Mouse (Mus musculus): ENCODE data around the gene H2afy.
A peak's percentile ranks its signal among the peaks of the same experiment; 100 is the strongest.

Gene H2afy

DNA sequence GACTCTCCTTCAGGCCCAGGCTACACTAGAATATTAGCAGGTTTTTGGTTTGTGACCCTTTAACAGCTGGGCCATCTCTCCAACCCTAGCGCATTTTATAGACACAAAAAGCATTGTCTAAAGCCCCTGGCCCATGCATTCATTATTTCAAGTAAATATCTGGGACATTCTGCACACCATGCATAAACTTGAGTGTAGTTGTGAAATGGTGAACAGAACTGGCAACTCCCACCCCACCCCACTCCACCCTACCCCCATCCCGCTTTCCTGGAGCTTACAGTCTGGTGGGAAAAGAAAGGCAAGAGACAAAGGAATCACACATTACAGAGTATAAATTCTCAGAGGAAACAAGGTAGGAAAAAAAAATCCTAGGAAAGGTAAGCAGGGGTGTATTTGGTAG lies at the start of gene H2afy:
H2afy (minus strand) TSS at position 162 of the 400 bp plus-strand sequence.
- no peak for DNase-seq (ENCODE audit: low spot score in 2 of 2)

DNA sequence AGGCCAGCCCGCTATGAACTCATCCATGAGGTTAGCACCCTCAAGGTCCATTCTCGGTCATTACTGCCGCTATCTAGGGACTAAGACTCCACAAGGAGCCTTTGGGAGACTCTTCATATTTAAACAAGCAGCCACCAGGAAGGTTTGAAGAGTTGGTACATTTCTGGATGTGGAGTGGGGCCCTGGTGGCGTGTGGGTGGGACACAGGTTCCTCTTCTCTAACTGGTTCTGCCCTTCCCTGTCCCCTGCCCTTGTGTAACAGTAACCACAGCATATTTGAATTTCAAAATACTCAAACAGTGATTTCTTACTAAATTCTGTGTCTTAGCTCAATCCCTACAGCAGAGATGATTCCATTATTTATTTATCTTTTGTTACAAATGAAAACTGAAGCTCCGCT lies 47.5 kb upstream of the H2afy start:
- no peak for DNase-seq (ENCODE audit: low spot score in 2 of 2)

DNA sequence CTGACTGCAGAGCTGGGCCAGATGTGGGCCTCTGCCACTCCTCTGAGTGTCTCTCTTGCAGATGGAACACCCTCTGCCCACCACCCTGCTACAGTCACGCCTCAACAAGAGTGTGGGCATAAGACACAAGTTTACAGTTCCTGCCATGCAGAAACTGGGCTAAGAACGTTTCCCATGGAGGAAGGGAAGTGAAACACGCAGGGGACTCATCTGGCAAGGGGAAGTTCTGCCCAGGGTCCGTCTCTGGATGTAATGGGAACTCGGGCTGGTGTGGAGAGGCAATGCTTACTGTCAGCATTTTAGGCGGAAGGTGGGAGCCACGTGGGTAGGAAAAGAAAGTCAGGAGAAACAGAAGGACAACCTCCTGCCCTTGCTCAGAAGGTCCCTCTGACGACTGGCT lies 45.3 kb upstream of the H2afy start:
- no peak for DNase-seq (ENCODE audit: low spot score in 2 of 2)

DNA sequence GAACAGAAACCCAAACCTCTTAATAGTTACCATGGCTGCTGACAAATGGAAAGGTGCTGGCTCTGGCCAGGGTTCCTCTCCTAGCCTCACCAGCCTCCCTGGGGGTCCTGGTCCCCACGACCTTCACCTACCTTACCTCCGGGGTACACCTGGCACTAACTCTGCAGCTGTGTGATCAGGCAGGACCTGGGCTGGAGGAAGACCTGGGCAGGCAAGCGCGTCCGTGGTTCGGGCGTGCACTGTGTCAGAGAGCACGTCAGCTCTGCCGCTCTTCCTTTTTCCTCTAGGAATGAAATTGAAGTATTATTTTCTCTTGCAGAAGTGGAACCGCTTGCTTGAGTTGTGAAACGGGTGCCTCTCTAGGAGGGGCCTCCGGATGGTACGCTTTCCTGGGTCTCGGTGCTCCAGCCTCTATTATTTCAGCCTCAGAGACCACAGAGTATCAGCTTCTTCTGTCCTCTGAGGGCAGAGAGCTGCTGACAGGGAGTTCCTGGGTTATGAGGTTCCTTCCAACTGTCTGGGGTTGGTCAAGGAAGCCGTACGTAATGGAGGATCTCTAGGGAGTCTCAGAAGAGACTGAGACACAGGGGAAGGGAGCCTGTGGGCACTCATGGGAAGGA lies 42.4 kb upstream of the H2afy start, which contains the start of gene Tifab:
Tifab (minus strand) TSS at position 470 of the 620 bp plus-strand sequence.
- no peak for DNase-seq (ENCODE audit: low spot score in 2 of 2)

DNA sequence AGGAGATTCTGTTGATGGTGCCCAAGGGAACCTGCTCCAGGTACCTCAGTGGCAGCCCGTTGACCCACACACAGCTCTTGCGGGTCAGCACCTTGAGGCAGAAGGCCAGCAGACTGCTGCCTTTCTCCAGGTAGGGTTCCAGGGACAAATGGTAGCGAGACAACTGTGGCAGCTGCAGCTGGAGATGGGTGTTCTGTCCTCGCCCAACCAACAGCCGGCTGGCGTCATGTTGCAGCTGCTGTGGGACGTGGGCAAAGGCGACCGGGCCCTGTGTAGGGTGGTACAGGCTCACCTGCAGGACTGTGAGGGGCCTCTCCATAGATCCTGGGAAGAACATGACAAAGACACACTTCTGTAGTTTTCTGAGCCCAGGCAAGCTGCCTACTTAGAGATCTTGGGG lies 40.1 kb upstream of the H2afy start:
- no peak for DNase-seq (ENCODE audit: low spot score in 2 of 2)

DNA sequence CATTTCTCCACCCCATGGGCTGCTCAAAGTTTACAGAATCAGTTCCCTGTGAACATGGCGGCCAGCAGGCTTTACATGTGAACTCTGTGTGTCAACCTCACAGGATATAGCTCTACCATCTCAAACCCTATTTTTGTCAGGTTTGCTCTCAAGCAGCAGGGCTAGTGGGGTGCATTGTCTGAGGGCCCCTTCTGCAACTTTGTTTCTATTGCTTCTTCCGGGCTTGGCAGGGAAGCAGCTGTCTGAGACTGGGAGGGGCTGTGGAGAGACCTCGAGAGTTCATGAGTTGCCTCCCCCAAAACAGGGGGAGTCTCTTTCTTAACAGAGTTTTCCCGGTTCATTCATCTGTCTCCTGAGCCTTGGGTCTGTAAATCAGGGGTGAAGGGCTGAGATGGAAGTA lies 39.7 kb upstream of the H2afy start:
- no peak for DNase-seq (ENCODE audit: low spot score in 2 of 2)

DNA sequence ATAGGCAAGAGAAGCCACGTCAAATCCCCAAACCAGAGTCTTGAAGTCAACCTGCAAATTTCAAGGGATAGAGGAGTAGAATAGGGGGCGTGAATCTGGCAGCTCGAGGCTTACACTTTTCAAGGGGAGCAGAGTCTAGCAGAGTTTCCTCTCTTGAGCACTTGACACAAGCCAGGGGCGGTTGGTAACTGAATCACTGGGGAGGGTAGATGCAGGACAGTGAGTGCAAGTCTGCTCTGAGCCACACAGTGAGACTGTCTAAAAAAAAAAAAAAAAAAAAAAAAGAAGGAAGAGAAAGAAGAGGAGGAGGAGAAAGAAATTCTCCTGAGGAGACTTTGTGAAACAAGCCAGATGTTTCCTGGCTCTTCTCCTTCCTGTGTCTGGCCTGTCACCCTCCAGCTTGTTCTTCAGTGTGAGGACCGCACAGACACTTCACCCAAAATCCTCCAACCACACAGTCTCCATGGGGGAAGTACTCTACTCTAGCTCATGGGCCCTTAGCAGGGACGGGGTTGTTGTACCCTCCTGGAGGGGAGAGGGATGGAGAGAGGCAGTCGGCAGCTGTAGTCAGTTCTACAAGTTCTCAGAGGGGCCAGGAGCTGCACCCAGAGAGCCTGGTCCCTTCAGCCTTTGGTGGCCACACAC lies 36.9 kb upstream of the H2afy start:
- DNase-seq (ENCODE audit: low spot score in 2 of 2): no peak

DNA sequence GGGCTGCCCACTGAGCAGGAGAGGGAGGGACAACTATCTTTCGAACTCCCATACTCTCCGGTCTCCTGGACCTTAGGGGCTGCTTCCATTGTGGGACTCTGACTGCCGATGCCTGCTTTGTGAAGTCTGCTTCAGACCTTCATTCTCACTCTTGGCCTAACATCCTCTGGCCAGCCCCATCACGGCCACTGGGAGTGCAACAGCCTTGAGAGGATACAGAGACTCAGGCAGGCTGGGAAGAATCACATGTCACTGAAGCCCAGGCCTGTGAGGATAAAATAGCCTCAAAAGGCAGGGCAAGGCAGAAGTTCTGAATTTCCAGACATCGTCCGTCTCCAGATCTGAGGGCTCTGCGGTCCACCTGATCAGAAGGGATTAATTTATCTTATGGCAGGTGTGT lies 35.9 kb upstream of the H2afy start:
- DNase-seq (ENCODE audit: low spot score in 2 of 2): no peak

DNA sequence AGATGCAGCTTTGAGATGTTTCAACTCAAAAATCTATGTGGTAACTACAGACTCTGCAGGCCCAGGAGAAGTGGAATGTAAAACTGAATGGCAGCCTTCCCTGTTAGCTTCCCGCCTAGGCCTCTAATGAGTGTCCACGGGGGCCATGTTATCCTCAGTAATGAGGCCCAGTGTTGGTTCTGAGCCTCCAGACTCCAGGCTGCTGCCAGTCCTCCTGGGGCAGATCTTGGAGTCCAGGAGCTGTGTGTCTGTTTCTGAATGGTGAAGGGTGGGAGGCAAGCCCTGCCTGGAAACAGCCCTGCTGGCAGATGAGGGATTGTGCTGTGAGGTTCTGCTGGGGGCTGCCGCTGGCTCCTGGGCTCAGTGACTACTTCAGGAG lies 32.2 kb upstream of the H2afy start:
- no peak for DNase-seq (ENCODE audit: low spot score in 2 of 2)

DNA sequence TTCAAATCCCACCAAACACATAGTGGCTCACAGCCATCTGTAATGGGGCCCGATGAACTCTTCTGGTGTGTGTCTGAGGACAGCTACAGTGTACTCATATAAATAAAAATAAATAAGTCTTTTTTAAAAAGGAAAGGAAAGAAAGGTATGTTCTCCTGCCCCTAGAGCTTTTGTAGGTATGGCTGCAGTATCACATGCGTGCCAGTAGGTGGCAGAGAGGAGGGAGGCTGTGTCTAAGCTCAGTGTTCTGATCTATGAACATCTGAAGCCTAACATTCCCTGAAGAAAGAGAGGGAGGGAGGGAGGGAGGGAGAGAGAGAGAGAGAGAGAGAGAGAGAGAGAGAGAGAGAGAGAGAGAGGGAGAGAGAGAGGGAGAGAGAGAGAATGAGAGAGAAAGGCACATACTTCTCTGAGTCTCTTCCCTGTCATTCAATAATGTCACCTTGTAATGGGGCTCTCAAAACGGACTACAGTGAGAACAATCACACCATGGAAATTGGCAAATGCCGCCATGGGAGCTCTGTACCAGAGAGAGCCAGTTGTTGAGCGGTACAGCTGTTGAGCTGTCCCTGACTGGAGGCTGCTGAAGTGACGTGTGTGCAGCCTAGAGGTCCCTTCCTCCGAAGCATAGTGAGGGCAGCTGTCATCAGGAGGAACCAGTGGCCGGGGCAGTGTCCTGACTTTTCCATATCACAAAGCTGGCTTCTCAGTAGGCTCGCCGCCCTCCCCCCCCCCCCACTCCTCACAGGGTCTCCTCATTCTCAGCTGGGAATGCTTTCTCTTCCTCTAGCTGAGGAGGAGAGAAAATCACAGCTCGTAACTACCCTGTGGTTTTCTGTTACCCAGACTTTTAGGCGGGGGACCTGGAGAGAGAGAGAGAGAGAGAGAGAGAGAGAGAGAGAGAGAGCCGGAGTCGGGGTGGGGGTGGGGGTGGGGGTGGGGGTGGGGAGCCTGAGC lies 31.6 kb upstream of the H2afy start:
- no peak for DNase-seq (ENCODE audit: low spot score in 2 of 2)

DNA sequence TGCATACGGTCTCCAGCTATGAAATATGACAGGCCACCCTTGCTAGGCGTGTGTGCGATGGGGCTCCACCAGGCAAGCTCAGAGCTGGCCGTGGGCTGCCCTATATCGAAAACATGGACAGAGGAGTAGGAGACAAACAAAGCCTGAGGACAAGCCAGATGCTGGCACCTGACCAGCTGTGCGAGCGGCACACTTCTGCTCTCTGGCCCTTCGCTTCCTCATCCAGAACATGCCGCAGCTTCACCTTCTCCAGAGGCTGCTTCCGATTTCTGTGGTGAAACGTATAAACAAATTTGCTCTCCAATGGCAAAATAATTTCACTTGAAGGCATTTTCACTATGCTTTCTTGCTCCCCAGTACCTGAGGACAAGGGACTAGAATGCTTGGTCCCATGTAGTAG lies 29.4 kb upstream of the H2afy start:
- no peak for DNase-seq (ENCODE audit: low spot score in 2 of 2)

DNA sequence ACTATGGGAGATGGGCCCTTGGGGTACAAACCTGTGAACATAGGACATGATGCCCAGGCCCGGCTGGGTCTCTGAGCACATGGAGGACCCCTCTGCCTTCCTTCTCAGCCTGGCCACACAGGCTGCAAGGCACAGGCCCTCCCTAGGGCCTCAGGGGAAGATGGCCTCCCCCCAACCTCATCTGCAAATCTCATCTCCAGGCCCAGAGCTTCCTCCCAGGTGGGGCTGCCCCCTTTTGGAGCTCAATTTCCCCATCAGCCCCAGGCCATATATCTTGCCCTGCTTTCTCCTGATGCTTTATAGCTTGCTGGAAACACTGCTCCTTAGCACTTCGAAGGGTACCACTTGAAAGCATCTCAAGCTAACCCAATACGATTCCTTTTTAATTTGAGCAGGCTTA lies 28.2 kb upstream of the H2afy start:
- DNase-seq (ENCODE audit: low spot score in 2 of 2): no peak

DNA sequence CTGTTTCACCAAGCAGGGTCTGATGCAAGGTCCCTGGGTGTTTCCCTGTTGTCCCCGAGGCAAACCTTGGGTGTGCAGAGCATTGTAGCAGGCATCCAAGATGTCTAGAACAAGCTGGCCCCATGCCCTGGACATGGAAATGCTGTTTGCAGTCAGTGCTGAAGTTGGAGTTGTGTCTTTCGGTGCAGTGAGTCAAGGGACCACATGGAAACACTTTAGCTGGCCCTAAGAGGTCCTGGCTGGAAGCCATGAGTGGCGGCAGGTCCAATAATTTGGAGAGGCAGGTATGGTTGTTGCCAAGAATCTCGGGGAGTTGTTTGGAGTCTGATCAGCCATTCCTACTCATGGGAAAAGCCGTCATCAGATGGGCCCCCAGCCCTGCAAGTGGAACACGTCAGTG lies 27.6 kb upstream of the H2afy start:
- DNase-seq (ENCODE audit: low spot score in 2 of 2): no peak

DNA sequence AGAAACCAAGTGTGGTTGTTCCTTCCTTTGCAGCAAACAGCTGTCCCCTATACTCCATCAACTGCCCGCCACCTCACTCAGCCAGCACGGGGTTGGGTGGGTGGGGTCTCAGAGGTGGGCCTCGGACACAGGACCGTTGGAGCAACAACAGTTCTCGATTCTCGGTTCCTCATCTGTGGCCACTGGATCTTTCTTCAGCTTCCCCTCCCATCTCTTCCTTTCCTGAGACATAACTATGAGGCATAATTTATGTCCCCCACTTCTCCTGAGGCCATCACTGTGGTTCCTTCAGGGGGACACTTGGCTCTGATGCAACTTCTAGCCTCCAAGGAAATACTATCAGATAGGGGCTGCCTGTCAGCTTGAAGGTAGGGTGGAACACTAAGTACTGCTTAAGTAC lies 26.7 kb upstream of the H2afy start:
- DNase-seq (ENCODE audit: low spot score in 2 of 2): no peak

DNA sequence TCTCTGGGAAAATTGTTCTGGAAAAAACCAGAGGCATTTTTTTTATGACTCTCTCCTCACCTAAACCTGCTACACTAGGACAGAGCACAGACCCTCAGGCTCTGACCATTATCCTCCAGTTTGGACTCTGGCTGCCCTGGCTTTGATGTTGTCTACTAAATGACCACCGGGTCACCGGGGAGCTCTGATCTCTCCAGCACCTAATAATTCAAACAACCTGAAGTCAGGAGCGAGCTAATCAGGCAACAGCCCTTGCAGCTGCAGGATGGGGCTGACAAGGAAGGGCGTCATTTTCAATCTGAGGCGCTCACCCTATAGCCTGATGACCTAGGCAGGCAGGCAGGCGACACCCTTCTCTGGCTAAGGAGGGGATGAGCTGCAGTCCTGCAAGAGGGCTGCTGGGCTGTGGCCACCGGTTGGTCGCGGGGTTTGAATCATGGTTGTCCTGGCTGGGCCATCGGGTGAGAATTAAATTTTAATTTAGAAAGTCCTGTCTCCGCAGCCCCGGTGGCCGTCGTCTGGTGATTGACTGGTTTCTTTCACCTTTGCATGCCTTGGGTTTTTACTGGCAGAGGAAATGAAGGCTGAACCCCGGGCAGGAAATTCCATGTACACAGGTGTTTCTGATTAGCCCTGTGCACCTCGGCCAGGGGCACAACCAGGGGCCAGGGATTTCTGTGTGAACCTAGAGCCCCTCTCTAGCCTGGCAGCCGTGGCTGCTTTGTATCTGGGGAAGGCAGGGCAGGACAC lies 23.6 kb upstream of the H2afy start:
- DNase-seq (ENCODE audit: low spot score in 2 of 2): no peak

DNA sequence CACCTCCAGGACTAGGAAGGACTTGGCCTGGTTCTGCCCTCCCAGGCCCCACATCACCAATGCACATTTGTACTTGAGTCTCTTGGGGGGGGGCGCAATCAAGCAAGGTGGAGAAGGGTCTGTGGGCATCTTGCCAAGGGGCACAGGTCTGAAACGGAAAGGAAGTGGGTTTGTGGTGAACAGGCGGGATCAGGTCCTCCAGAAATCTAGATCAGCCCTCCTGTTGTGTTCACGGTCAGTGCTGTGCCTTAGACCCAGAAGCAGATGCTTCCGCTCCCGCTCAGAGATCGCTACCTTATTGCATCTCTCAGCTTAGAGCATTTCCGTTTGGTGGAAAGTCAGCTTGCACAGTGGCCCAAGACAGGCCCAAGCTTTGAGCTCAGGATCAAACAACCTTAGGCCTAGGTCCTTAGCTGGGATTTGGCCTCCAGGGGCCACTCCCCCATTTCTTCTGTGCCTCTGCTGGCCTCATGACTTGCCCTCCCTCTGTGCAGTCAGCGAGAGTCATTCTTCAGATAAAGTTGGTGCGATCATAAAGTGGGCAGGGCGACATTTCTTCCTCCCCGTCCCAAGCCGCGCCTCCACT lies 22.9 kb upstream of the H2afy start:
- no peak for DNase-seq (ENCODE audit: low spot score in 2 of 2)

DNA sequence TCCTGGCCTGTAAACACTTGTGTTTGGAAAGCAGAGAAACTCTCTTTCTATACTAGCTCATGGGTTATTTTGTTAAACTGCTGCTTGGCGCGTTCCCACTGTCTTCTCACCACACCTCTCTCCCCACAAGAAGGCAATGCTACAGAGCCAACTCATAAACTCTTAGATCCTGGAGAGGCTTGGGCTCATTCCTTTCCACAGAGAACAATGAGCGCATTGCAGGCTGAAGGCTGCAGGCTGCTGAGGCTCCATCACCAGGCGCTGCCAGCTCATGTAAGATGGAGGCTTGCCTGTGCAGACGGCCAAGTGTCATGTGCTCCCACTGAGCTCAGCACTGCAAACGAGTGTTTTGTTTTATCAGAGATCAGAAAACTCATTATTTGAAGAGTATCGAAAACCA lies 19.5 kb upstream of the H2afy start:
- DNase-seq (ENCODE audit: low spot score in 2 of 2): no peak

DNA sequence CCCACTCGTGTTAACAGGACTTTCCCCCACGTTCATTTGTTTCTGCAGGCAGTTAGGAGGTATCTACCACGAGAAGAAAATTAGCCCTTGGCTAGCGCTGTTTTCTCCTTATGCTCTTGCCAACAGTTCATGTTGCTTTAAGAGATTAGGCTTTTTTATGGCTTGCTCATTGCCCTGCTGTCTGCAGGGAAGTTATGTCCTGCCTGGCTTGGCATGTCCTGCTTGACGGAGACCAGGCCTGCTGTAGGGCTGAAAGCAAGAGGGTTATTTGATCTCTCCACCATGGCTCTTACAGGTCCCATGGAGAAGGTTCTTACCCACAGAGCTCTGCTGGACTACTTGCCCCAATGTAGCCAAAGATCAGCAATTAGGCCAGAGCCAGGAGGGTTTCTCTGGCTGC lies 18.9 kb upstream of the H2afy start:
- DNase-seq (ENCODE audit: low spot score in 2 of 2): no peak

DNA sequence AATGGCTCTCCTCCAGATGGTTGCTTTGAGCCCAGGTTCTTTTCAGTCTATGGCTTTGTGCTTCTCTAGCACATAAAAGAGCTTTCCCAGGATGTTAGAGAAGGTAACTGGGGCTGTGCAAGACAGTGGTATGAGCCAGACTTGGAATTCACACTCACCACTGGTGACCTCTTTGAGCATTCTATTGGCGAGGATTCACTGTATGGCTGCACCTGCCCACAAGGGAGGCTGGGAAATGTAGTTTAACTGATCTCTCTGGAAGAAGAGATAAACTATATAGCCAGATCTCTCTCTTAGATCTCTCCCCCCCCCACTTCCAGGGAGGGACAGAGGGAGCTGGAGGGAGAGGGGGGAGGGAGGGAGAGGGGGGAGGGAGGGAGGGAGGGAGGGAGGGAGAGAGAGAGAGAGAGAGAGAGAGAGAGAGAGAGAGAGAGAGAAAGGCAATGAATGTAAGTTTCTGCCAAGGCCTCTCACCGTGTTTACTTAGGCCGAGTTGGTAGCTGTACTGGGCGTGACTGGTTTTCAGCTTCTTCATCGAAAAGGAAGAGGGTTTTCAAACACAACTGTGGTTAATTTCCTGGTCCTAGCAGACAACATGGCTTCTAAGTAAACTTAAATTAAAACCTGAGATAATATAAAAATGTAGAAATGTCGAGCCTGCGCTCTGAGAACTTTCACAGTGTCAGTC lies 16.8 kb upstream of the H2afy start:
- DNase-seq (ENCODE audit: low spot score in 2 of 2): no peak

DNA sequence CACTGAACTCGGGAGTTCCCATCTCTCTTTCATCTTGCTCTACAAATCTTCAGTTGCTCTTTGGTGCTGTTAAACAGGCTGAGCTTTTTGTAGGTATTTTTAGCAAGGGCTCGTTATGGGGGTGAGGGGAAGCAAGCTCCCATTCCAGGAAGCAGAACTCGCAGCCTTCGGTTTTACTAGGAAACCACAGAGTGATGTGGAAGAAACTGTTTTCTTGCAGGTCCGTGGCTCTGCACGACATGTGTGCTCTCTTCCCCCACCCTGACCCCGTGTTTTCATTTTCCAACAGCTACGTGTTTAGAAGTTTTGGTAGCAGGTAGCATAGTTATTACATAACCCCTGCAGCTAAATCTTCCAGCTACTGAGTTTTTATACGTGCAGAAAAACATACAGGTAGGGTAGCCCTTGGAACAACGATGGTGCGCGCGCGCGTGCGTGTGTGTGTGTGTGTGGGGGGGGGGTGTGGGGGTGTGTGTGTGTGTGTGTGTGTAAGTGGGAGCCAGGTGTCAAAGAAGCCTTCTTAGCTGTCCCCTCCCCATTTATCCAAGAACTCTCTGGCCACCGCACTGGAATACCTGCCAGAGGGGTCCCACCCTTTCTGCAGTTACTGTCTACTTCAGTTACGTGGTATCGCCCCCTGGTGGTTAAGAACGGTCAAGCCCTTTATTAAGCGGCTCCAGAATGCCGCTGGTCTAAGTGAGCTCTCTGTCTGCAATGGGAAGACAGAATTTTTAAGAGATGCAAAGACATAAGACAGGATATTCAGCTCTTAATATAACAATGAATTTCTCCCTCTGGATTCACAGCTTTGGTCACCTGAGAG lies 15.5 kb upstream of the H2afy start:
- peak in 1 of 2 experiments; percentile 41 for DNase-seq (ENCODE audit: low spot score in 2 of 2)

All from frontal cortex, postnatal 10 days (tissue).